Mouse (Mus musculus): Measurements from ENCODE around the gene Dlat. TPM values are rescaled to one million over a fixed set of nuclear protein-coding genes. Genes with fewer than 3 reads are reported as not detected.
A peak's percentile ranks its signal among the peaks of the same experiment; 100 is the strongest.
"Not testable (repeated sequence)": the region's sequence is repeated elsewhere in the genome, so short reads cannot be mapped to it uniquely, and the experiment has no call there.

The Dlat gene
- polyA plus RNA-seq, 1 experiment from 2014 or later, result 40.6 TPM

DNA sequence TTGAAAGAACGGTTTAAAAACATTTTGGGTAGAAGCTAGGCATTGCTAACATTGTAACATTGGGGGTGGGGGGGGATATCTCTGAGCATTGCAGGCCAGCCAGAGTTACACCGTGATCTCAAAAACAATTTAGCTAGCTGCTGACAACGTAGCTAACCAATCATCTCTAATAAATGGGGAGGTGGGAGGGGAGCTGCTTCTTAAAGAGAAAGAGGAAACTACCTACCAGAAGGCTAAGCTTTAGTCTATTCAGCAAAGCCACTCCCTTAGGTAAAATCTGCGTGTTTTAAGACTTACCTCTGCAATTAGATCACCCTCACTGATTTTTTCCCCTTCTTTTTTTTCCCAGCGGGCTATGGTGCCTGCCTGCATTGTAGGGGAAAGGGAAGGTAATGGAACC lies 1.2 kb downstream of the Dlat start:
- H3K36me3 ChIP-seq (ENCODE audit: poor library complexity, severe bottlenecking), result peaks cover 30% of the 10 kb centered on the region
- H3K27ac ChIP-seq, result peak overlapping the region; percentile 83; the same call in 1 of the 2 replicates

DNA sequence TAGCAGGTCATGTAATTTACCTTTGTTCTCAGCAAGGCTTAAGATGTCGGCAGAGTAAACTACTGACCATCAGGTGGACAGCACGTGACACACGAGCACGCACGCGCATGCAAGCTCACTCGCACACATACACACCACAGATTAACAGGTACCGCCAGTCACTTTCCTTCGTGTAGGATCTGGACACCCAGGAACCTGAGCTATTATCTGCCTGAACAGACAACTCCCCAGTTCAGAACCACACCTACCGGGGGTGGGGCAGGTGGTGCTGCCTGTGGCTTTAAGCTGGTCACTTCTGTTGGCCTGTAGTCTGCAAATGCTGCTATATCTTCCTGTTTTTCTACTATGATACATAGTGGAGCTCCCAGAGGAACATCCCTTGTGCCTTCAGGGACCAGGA lies 9.1 kb downstream of the Dlat start:
- 95% methylated on average over 10 of the region's 10 CpGs for WGBS
- no peak overlapping the region for H3K4me3 ChIP-seq

More for the DNA sequence above, 1.2 kb downstream of the Dlat start:
- Histone ChIP-seq H3K4me2 (peak overlapping the region; percentile 86), H3K9me3 (replicated peaks) (no peaks in the 10 kb centered on the region), H3K27me3 (no peaks in the 10 kb centered on the region), H3K4me3 (peak overlapping the region; percentile 92), H3K4me1 (peaks cover 21% of the 10 kb centered on the region), H3K9ac (peak overlapping the region; percentile 90)
- 21% methylated on average over 5 of the region's 5 CpGs for WGBS
- no peak for ATAC-seq

DNA sequence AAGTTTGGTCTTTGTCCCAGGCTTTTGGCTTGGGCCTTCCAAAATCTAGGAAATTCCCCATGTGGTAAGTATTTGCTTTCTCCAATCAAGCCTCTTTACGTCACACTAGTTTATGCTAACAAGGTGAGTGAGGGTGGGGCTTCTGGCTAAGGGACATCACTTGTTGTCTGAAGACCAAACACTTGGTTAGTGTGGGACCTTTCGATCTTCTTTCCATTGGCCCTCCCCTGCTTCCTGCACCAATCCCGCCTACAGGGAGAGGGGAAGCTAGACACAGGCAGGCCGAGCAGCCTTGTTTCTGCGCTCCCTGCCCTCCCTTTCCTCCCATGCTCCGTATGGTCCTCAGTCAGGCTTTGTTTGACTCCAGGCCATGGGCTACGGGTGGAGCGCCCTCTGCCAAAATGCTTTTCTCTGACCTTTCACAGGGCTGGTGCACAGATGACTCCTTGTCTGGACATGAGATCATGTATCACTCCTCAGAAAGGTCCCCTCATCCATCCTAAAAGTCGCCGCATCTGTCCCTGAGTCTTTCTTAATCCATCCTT lies 12.7 kb downstream of the Dlat start:
- Histone ChIP-seq H3K27ac (no peak overlapping the region), H3K27me3 (no peaks in the 10 kb centered on the region), H3K4me3 (no peak overlapping the region), H3K4me1 (no peaks in the 10 kb centered on the region), H3K9me3 (replicated peaks) (no peaks in the 10 kb centered on the region), H3K36me3 (ENCODE audit: poor library complexity, severe bottlenecking) (peaks cover 94% of the 10 kb centered on the region), H3K9ac (no peak overlapping the region), H3K4me2 (no peak overlapping the region)
- no peak for ATAC-seq
- WGBS, result 76% methylated on average over 10 of the region's 10 CpGs

More for the DNA sequence above, 9.1 kb downstream of the Dlat start:
- Histone ChIP-seq H3K36me3 (ENCODE audit: poor library complexity, severe bottlenecking) (peaks cover 96% of the 10 kb centered on the region), H3K9me3 (replicated peaks) (no peaks in the 10 kb centered on the region), H3K4me1 (no peaks in the 10 kb centered on the region), H3K9ac (no peak overlapping the region), H3K27me3 (no peaks in the 10 kb centered on the region), H3K27ac (no peak overlapping the region), H3K4me2 (no peak overlapping the region)
- no peak for ATAC-seq

DNA sequence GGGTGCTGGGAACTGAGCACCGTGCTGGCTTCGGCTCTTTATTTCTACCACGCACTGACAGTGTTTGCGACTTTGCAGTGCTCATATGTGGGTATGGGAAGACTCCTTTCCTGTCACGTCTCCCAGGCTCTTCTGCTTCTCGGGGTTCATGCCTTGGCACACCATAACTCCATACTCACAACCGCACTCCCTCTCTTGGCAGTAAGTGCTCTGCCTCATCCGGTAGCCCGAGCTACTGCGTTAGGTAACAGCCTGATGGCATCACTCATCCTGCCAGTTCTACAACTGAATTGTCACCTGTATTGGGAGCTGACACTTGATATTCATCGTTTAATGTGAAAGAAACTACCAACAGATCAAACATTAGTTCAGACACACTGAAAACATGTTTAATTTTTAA lies 25.3 kb downstream of the Dlat start:
- Histone ChIP-seq H3K36me3 (ENCODE audit: poor library complexity, severe bottlenecking) (peaks cover 64% of the 10 kb centered on the region), H3K9me3 (replicated peaks) (no peaks in the 10 kb centered on the region), H3K4me1 (no peaks in the 10 kb centered on the region), H3K4me3 (no peak overlapping the region), H3K4me2 (no peak overlapping the region), H3K9ac (no peak overlapping the region), H3K27ac (no peak overlapping the region), H3K27me3 (no peaks in the 10 kb centered on the region)
- no peak for ATAC-seq
- WGBS, result 95% methylated on average over 11 of the region's 11 CpGs

DNA sequence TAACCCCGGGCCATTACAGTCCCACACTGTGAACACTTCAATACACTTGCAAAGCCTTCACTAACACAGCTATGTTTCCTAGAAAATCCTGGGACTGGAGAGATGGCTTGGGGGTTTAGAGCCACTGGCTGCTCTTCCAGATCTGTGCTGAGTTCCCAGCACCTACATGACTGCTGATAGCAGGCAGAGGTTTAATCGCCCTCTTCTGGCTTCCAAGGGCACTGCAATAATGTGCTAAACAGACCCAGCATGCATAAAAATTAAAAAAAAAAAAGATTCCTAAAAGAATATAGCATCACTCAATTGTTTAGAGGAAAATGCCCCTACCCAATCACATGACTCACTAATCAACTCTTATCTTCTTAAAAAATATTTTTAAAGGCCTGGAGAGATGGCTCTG lies 26.5 kb downstream of the Dlat start:
- Histone ChIP-seq H3K36me3 (ENCODE audit: poor library complexity, severe bottlenecking) (peaks cover 52% of the 10 kb centered on the region), H3K4me2 (no peak overlapping the region), H3K4me1 (no peaks in the 10 kb centered on the region), H3K27me3 (no peaks in the 10 kb centered on the region), H3K9me3 (replicated peaks) (no peaks in the 10 kb centered on the region), H3K27ac (no peak overlapping the region), H3K4me3 (no peak overlapping the region), H3K9ac (no peak overlapping the region)
- 69% methylated on average over 2 of the region's 2 CpGs for WGBS
- no peak for ATAC-seq

DNA sequence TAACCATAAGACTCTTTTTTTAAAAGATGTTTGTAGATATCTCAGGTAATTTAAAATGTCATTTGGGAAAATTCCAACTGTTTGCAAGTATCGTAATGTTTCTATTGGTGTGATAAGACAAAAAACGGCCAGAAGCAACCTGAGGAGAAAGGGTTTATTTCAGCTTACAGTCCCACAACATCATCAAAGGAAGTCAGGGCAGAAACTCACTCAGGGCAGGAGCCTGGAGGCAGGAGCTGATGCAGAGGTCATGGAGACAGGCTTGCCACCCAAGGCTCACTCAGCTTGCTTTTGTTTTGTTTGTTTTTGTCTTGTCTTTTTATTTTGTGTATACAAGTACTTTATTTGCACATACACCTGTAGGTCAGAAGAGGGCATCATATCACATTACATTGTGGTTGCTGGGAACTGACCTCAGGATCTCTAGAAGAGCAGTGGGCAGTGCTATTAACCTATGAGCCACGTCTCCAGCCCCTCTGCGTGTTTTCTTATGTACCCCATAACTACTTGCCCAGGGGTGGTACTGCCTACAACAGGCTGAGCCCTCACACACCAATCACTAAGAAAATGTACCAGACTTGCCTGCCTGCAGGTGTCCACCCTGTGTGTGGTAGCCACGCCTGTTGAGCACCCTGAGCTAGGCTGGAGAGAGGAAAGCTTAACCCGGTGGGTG lies 27.4 kb downstream of the Dlat start:
- no peaks in the 10 kb centered on the region for H3K4me1 ChIP-seq
- WGBS, result 91% methylated on average over 6 of the region's 6 CpGs
- H3K9ac ChIP-seq, result no peak overlapping the region
- H3K27ac ChIP-seq, result no peak overlapping the region
- peaks cover 43% of the 10 kb centered on the region for H3K36me3 ChIP-seq (ENCODE audit: poor library complexity, severe bottlenecking)
- H3K4me2 ChIP-seq, result no peak overlapping the region
- no peaks in the 10 kb centered on the region for H3K27me3 ChIP-seq
- no peak for ATAC-seq
- H3K4me3 ChIP-seq, result no peak overlapping the region
- H3K9me3 ChIP-seq (replicated peaks), result no peaks in the 10 kb centered on the region

DNA sequence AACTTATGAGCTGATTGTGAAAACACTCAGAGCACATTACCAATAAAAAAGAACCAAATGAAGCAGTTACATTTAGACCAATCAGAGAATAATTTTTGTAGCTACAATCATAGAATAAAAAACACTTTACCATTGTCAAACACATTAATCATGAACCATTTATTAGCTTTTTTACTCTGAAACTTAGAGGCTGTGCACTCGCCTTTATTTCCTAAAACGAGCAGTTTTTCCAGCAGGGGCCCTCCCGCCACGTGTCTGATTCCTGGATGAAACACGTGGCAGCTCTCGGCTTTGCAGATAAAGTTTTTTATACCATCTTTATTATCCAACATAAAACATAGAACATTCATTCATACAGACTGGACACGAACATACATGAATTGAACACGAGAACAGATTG lies 28.7 kb downstream of the Dlat start:
- peaks cover 34% of the 10 kb centered on the region for H3K36me3 ChIP-seq (ENCODE audit: poor library complexity, severe bottlenecking)
- not testable (repeated sequence) for ATAC-seq; H3K4me2 ChIP-seq; H3K27me3 ChIP-seq; H3K4me3 ChIP-seq; H3K9ac ChIP-seq; H3K27ac ChIP-seq; H3K4me1 ChIP-seq; H3K9me3 ChIP-seq (replicated peaks)
- WGBS, result 94% methylated on average over 6 of the region's 8 CpGs

DNA sequence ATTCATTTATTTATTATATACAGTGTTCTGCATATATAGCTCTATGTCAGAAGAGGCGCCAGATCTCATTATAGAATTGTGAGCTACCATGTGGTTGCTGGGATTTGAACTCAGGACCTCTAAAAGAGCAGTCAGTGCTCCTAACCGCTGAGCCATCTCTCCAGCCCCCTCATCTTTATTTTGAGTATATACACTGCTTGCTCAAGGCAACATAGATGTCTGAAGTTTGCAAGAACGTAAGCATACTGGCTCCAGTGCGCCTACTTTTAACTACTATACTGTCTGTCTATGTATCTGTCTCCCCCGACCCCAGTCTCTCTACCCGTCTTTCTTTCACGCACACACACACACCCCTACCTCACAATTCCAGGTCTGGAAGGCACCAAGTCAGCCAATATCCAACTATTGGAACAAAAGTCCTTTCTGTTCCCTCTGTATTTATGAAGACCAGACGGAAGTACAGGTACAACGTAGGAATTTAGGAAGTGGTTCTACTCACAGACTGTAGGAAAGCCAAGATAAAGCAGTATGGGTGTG lies 41.7 kb downstream of the Dlat start:
- ATAC-seq, result no peak
- H3K4me1 ChIP-seq, result peaks cover 18% of the 10 kb centered on the region
- peaks cover 24% of the 10 kb centered on the region for H3K36me3 ChIP-seq (ENCODE audit: poor library complexity, severe bottlenecking)
- H3K27me3 ChIP-seq, result no peaks in the 10 kb centered on the region
- peak overlapping the region; percentile 89 for H3K4me2 ChIP-seq
- H3K4me3 ChIP-seq, result peak overlapping the region; percentile 100
- H3K27ac ChIP-seq, result no peak overlapping the region
- no peaks in the 10 kb centered on the region for H3K9me3 ChIP-seq (replicated peaks)
- no peak overlapping the region for H3K9ac ChIP-seq
- WGBS, result 62% methylated on average over 9 of the region's 9 CpGs

DNA sequence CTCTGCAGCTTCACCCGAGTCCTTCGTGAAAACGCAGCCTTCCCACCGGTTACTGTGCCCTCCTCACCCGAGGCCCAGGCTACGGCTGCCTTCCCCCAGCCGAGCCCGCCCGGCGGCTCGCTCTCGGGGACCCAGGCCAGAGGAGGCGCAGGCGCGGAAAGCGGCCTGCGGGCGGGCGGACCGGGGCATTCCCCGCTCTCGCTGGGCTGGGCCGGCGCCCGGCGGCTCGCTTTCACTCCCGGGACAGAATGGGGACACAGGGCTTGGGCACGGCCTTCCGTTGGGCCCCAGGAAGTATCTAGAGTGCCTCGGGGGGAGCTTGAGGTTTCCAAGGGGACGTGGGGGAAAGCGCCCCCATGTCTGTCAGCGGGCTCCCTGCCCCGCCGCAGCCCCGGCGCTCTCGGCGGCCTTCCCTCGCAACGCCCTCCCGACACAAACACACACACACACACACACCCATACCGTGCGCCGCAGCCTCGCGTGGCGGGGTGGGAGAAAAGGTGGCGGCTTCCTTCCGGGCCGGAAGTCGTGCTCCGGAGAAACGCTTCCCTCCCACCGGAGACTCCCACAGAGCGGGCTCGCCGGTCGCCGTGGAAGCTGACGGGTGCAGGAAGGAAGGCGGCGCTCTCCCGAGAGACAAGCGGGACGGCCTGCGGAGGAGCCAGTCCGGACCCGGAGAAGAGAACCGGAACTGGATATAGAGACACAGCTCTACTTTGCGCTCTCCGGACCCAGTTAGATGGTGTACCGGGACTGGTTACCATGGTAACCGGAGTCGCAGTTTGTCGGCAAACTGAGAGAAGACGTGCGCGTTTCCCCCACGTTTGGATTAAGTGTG lies 42.6 kb downstream of the Dlat start, which contains the start of the genes Pih1d2 and Nkapd1:
Gene Pih1d2 (plus strand): TSS at position 556 of the 838 bp plus-strand sequence.
Gene Nkapd1 (minus strand): TSS at position 699 of the 838 bp plus-strand sequence.
- Histone ChIP-seq H3K36me3 (ENCODE audit: poor library complexity, severe bottlenecking) (peaks cover 33% of the 10 kb centered on the region), H3K27me3 (no peaks in the 10 kb centered on the region), H3K4me3 (peak within 1 kb of the TSS; percentile 100), H3K4me1 (peaks cover 18% of the 10 kb centered on the region), H3K27ac (peak within 1 kb of the TSS; percentile 95), H3K4me2 (peak within 1 kb of the TSS; percentile 89), H3K9me3 (replicated peaks) (no peaks in the 10 kb centered on the region), H3K9ac (peak within 1 kb of the TSS; percentile 95)
- WGBS, result under 1% methylated on average over 72 of the region's 81 CpGs
- peak; percentile 97 for ATAC-seq

DNA sequence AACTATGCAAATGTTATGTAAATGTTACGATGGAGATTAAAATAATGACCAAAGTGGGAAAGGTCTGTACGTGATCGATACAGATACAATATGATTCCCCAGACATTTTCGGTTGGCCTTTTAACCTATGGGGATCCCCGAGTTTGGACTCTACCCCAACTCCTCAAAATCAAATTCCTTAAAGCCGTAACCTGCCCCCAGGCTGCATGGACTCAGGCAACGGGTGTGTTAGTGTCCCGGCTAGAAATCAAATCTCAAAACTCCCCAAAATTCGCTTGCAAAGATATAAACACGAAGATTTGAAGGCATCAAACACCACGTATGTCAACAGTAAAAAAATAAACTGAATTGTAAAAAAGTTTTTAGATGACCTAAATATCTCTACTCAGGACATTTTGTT lies 43.4 kb downstream of the Dlat start:
- Histone ChIP-seq H3K27ac (no peak overlapping the region), H3K4me3 (peak overlapping the region; percentile 100), H3K27me3 (no peaks in the 10 kb centered on the region), H3K36me3 (ENCODE audit: poor library complexity, severe bottlenecking) (peaks cover 40% of the 10 kb centered on the region), H3K9me3 (replicated peaks) (no peaks in the 10 kb centered on the region), H3K4me2 (peak overlapping the region; percentile 89), H3K9ac (peak overlapping the region; percentile 95), H3K4me1 (peaks cover 18% of the 10 kb centered on the region)
- ATAC-seq, result no peak
- 43% methylated on average over 11 of the region's 11 CpGs for WGBS

DNA sequence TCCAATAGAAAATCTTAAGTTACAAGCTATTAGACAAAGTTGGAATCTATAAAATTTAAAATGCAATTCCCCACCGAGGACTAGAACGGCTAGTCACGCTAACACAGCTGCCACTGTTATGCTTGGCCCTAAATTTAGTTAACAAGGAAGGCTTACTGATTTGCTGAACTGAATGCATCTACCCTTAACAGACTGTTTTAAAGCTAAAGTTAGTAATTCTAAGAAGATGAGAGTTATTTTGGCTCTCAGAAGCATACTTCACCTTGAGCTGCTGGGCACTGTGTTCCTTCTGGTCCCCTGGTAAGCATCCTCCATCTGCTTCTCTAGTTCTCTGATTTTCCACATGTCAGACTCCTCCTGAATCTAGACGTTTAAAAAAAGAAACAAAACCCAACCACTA lies 47.5 kb downstream of the Dlat start:
- WGBS, result 93% methylated on average over 4 of the region's 4 CpGs
- Histone ChIP-seq H3K4me3 (no peak overlapping the region), H3K36me3 (ENCODE audit: poor library complexity, severe bottlenecking) (peaks cover 73% of the 10 kb centered on the region)

DNA sequence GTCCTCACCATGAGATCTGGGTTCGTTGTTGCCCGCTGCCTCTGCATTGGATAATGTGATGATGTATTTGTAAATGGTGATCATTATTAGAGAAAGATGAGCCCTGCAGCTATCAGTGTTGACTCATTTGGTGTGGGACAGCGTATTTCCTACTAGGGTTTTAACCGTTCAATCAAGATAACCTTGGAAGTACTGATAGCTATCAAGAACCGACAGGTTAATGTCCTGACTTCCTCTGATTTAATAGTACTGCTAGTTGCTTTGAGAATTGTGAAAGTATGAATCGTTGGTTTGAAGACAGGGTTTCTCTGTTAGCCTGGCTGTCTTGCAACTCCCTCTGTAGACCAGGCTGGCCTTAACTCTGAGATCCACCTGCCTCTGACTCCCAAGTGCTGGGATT lies 55.2 kb downstream of the Dlat start:
- Histone ChIP-seq H3K27me3 (no peaks in the 10 kb centered on the region), H3K9ac (peak overlapping the region; percentile 89), H3K27ac (peak overlapping the region; percentile 82), H3K4me3 (peak overlapping the region; percentile 86), H3K9me3 (replicated peaks) (no peaks in the 10 kb centered on the region), H3K36me3 (ENCODE audit: poor library complexity, severe bottlenecking) (peaks cover 47% of the 10 kb centered on the region), H3K4me2 (peak overlapping the region; percentile 77), H3K4me1 (peaks cover 25% of the 10 kb centered on the region)
- ATAC-seq, result no peak
- whole genome bisulfite sequencing, result 5% methylated on average over 6 of the region's 6 CpGs

More for the DNA sequence above, 47.5 kb downstream of the Dlat start:
- Histone ChIP-seq H3K9ac (no peak overlapping the region), H3K4me1 (peaks cover 14% of the 10 kb centered on the region), H3K9me3 (replicated peaks) (no peaks in the 10 kb centered on the region), H3K27ac (no peak overlapping the region), H3K27me3 (no peaks in the 10 kb centered on the region), H3K4me2 (no peak overlapping the region)
- no peak for ATAC-seq

All from forebrain, embryonic 13.5 days (tissue).